Mouse (Mus musculus): ENCODE measurements at regions not wholly inside any gene's neighbourhood (a gene's known extent, or its start where the extent isn't known, plus 50 kb on each side); places are given as distances from the start of the nearest gene placed in this dataset.

DNA sequence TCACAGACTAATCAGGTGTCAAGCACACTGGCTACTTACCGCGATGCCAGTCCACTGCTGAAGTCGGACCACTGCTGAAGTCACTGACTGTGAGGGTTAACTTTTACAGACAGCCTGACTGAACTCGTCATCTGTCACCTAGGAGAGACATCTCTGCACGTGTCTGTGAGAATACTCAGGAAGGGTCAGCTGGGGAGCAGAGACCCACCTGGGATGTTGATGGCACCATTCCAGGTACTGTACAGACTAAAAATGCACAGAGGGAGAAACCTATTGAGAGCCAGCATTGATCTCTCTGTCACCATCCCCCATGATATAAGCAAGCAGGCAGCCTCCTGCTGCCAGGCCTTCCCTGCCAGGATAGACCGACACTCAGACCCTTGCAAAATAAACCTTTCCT lies 447.5 kb upstream of the Jarid2 start:
- no peak for DNase-seq (ENCODE audit: extremely low read depth, low read depth)

DNA sequence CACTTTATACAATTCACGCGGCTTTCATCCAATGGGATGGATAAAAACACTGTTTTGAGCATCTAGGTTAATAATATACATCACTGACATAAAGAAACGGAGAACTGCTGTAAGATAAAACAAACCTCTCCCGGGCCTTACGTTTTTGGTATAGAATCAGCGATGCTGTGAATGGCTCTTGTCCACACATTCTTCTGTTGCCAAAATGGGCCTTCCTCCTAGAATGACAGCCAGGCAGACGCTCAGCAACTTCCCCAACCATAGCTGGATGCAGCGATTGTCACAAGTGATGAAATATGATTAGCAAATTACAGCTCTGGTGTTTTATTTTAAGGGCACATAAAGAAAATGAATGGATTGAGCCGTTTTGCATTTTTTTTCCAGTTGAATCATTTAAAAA lies 447.0 kb upstream of the Jarid2 start:
- DNase-seq (ENCODE audit: extremely low read depth, low read depth), result no peak

DNA sequence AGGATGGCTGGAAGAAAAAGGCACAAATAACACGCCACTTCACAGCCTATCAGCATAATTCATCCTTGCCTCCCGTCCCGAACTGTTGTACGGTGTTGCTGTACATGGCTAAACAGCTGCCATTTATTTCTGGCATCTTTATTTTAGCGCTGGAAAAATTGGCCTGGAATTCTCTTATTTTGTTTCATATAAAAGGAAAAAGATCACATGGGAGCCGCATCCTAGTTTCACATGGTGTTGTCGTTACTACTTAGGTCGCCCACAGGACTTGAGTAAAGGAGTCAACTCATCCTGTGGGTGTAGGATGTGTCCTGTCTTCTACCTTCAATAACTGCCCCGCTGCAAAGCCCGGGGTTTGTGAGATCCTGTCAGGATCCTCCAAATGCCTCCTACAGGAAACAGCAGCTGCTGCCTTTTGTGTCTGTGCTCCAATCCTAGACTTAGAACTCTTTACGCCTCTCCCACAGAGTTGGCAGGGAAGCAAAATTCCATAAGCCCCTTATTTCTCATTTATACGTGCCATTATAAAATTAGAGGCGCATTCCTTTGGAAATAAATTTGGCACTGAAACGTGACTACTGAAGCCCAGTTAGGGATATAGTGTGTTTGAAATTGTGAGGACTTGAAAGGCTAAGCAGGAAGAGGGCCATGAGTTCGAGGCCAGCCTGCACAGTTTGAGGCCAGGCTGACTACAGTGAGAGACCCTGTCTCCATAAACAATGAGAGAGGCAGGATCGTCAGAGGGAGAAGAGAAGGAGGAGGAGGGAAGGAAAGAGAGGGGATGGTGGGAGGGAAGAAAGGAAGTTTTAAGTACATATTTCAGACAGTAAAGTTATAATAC lies 446.3 kb upstream of the Jarid2 start:
- no peak for DNase-seq (ENCODE audit: extremely low read depth, low read depth)

DNA sequence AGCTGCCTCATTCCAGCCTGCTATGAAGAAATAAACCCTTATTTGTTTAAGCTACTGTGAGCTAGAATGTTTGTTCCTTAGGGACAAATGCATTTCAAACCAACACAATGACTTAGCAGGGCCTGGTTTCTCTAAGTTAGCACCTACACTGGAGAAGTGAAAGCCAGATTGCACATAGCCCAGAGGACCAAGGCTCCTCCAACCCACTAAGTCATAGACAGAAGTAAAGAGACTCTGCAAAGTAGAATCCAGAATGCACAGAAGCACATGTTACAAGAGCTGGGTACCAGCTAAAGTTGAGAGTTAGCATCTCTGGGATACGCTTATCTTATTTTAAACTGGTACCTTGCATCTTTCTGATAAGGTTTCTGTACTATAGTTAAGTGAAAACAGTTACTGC lies 443.4 kb upstream of the Jarid2 start:
- no peak for DNase-seq (ENCODE audit: extremely low read depth, low read depth)

DNA sequence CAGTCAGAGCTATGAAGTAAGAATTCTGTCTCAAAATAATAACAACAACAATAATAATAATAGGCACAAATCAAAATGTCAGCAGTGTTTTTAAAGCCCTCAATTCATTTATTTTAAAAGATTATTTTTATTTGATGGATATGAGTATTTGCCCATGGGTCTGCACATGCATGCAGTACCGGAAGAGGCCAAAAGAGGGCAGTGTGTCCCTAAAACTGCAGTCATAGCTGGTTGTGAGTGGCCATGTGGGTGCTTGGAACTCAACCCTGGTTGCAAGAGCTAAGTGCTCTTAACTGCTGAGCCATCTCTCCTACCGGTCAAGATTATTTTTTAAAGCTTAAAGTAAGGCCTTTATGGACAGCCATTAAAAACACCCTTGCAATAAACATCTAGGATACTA lies 439.1 kb upstream of the Jarid2 start:
- DNase-seq (ENCODE audit: extremely low read depth, low read depth), result no peak

DNA sequence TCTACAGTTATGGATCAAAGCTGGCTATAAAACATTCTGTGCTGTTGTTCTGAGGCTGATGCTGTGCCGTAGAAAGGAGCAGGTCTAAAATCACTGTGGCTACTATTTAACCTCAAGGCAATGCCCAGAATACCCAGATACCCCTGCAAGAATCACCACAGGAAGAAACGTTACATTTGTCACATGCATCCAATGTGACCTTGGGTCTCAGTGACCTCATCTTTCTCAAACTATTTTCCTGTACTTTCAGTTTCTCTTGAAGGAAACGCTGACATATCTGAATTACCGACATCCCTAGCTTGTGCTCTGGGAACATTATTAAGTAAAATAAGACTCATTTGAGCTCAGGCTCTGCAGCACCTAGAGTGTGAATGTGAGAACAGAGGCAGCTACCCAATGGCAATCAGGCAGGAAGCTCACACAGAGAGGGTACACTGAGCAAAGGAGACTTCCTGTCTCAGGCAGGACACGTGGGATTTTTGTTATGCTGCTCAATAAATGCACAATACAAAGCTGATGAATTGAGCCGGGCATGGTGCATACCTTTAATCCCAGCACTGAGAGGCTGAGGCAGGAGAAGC lies 436.7 kb upstream of the Jarid2 start:
- no peak for DNase-seq (ENCODE audit: extremely low read depth, low read depth)

DNA sequence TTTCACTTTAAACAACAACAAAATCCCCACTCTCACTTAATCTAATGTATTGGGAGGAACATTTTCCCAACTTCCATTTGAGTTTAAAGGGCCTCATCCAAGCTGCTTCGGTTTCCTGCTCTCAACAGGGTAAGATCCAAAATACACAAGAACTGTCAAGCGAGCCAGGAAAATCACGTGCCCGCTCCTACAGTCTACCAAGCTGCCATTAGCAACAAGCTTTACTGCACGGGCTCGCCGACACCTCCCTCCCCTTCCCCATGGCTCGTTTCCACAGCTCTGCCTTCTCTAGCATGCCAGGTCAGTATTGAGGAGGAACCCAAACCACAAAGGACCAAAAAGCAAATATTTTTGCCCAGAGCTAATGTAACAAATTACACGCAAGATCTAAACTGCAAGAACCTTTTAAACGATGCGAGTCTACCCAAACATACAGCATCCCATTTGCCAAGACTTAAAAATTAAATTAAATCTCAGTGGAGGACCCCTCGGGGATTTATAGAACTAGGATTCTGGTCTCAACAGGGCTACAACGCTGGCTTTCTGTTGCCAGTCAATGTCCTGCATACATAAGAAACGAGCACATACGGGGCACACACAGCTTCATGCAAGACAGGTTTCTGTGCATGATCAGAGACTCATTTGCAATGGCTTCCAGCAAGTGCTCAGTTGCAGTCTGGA lies 435.4 kb upstream of the Jarid2 start:
- no peak for DNase-seq (ENCODE audit: extremely low read depth, low read depth)

DNA sequence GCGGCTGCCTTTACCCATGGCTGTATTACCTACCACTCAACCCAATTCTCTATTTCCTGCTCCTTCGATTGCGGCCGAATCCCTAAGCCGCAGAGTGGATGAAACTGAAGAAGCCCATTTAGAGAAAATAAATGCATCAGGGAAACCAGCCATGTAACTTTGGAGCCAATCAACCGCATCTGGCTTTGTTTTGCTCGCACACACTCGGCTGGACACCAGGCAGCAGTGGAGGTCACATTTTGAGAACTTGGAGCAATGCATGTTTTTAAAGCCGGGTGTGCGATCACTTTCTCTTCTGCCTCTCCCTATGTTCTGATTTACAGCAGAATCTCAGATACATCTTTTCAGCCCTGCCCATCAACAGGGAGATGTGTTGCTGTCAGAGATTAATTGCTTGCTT lies 433.7 kb upstream of the Jarid2 start:
- DNase-seq (ENCODE audit: extremely low read depth, low read depth), result no peak

DNA sequence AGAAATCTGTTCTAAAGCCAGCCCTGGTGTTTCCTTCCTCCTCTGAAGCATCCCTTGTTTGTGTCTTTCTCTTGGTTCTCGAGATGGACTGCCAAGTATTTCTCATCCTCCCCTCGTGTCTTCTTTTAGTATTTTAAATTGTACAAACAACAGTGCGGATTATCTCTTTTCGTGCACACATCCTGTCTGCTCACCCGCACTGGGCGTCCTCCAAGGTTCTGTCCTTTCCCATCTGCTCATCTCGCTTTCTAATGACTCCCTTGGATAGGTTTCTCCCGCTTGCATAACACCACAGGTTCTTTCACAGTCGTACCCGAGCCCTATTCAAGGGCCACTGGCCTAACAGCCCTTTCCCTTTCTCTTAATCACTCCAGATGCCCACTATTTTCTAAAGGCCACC lies 428.7 kb upstream of the Jarid2 start:
- DNase-seq (ENCODE audit: extremely low read depth, low read depth), result peak; percentile 72

DNA sequence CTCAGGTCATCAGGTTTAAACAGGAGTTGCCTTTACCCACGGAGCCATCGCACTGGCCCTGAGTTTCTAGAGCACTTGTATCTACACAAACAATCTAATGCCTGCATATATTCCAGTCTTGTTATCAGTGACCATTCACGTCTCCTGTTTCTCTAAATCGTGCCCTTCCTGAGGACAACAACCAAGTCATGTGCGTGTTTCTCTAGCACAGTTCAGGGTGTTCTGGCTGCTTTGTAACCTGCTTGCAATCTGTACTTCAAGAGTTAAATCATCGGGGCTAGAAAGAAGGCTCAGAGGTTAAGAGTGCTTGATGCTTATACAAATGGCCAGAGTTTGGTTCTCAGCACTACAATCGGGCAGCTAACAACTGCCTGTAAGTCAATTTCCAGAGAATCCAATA lies 428.1 kb upstream of the Jarid2 start:
- no peak for DNase-seq (ENCODE audit: extremely low read depth, low read depth)

DNA sequence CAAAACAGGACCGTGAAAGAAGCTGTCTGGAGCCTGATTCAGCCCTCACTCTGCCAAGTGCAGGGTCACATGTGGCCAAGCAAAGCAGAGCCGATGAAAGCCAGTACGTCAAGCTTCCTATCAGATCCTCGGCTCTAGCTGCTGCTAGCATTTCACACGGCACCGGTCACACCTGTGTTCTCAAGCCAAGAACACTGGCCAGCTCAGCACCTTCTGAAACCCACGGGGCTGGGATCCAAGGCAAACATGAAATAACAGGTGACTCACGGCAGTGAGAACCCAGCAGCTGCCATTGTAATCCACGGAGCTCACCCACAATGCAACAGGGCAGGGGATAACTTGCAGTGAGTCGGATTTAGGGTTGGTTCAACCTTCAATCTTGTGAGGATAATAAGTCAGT lies 427.3 kb upstream of the Jarid2 start:
- DNase-seq (ENCODE audit: extremely low read depth, low read depth), result no peak

DNA sequence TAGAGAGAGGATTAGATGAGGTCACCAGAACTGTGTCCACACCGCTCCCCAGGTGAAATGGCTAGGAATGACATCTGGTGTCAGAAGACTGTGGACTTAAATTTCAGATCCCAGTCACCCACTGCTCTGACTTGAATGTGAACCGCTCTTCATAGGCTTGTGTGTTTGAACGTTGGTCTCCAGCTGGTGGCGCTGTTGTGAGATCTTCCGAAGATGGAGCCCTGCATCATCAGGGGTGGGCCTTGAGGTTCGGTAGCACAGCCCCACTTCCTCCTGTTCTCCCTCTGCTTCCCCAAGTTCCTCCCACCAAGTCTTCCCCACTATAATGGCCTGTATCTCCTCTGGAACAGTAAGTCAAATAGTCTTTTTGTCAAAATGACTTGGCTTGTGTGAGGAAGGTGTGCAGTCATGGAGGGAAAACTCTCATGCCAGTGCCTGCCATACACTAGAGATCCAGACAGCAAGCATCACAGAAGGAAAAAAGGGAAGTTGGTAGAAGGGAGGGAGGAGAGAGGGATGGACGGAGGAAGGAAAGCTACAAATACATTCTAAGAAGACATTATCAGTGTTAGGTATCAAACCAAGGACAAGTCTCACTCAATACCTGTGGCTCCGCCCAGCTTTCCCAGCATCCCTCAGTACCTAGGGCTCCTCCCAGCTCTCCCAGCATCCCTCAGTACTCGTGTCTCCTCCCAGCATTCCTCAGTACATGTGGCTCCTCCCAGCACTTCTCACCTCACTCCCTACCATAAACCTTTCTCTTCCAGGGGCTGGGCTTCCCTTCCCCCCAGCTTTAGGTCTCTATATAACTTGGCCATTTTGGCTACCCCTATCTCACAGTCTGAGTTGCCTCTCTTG lies 423.9 kb upstream of the Jarid2 start:
- DNase-seq (ENCODE audit: extremely low read depth, low read depth), result peak; percentile 76

DNA sequence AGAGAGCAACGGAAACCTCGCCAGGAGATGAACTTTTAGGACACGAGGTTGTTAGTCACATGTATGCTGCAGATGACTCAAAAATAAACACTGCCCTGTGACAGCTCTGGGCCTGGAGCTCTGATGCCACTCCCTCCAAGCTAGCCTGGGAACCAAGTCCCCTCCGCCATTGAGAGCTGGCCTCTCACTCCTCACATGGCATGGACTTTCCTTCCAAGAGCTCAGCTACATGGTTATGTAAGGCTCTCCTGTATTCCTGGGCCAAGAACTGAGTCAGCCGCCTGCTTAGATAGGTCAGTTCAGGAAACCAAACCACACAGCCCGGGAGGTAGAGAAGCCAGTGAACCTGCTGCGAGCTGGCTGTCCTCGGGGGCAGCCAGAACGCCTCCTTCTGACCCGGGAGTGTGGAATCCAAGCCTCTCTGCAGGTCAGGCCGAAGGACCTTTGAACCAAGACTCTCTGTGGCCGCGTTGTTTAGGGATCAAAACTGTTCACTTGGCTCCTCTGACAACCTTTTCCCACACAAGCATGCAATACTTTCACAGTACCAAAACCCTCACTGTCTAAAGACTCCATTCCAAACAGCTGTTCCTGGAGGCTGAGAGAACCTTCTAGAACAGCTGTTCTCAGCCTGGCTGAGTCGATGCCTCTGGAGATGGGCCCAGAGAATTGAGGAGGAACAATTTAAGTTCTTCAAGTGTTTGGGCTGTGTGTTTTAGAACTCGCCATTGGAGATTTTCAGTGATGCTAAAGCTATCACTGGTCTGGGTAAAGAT lies 422.8 kb upstream of the Jarid2 start:
- no peak for DNase-seq (ENCODE audit: extremely low read depth, low read depth)

DNA sequence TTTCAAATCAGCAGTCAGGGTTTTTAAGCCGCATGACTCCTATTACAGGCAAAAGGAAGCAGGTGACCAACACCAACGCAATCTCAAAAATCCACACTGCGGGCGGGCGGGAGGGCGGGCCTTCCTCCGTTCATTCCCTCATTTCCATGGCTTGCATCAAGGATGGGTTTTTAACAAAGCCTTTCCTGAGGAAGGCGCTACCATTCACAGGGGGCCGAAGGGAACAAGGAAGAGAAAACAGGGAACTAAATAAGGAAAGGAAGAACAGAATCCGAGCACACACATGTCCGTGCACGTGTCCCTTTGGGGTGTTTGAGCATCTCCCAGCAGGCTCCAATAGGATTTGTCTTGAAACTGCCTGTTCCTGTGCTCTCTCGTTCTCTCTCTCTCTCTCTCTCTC lies 421.0 kb upstream of the Jarid2 start:
- DNase-seq (ENCODE audit: extremely low read depth, low read depth), result no peak

DNA sequence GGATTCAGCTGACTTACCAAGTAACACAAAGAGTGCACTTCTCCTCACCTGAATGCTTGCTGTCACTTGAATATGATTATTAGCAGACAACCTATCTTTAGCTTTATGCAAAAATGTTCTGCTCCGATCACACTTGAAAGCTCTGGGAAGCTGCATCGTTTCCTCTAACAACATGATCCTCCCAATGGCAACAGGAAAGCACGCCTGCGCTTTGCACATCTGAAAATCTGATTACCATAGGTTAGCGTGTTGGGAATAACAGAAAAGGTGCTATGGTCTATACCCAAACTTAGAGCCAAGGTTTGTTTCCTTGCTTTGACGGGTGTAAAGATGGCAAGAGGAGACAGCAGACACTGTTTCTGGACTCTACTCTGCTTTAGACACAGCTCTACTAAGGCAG lies 417.0 kb upstream of the Jarid2 start:
- DNase-seq (ENCODE audit: extremely low read depth, low read depth), result no peak

DNA sequence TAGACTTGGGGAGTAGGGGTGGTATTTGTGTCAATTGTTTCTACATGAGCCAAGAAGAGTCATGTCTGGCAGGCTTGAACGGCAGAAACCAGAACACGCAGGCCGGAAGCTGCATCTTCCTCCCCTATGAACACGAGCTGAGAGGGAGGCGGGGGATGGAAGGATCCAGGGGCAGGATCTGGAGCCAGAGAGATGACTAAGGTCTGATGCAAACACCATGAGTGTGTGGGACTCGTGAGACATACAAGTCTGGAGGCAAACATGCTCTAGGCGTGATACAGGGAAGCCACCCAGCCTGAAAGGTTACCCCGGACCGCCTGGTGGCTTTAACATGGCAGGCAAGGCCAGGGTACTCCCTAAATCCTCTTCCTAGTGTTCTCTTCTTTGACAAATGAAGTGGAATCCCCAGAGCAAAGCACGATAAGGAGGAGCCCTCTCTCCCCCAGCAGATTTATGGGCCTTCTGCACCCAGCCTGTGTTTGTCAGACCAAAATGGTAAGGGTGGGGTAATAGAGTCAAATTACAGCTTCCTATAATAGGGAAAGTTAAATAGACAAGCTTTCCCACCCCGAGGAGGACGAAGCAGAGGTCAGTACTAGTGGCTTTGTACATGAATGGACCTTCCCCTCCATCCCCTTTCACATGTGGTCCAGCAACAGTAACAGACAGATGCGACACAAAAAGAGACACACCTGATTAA lies 412.4 kb upstream of the Jarid2 start:
- DNase-seq (ENCODE audit: extremely low read depth, low read depth), result no peak

DNA sequence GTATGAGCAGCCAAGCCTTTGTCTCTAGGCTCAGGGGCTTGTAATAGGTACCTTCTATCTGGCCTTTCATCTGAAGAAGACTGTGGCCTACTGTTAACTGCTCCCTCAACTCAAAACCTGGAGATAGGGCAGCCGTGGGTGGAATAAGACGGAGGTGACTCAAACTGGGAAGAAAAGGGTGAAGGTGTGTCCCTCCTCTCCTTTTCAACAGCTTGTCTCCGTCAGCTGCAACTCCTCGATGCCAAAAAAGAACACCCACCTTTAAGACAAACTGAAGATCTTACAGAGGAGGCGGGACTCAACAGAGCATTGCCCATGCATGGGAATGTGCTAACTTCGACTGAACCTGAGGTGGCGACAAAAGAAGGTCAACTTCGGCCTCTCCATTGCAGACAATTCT lies 411.7 kb upstream of the Jarid2 start:
- DNase-seq (ENCODE audit: extremely low read depth, low read depth), result no peak

DNA sequence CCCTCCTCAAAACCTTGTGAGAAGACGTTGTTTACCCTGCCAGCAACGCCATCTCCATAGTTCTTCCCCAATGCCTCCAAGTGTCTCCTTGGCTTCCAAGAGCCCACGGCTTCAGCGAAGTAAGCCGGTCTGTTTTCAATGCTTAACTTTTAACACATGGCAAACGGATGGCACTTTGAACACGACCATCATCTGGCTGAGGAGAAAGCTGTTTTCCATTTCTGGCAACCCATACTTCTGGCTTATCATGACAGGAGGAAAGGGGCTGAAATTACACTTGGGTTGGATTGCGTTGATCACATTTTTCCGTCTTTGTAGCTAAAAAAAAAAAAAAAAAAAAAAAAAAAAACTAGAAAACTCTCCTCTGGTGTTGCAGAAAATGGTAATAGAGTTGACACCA lies 410.2 kb upstream of the Jarid2 start:
- no peak for DNase-seq (ENCODE audit: extremely low read depth, low read depth)

DNA sequence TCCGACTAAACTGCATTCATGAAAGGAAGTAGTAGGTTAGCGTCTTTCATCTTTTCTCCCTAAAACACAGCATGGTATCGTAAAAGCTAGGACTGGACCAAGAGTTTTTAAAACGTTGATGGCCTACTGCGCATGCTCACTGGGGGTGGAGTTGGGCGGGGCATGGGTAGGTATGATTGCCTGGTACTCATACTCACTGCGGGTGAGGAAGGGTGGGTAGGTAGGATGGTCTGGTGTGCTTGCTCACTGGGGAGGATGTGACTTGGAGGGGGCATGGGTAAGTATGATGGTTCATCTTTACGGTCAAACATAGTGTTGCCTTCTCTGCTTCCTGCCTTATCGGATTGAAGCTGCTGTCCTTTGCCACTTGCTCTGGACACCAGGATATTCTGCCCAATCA lies 409.8 kb upstream of the Jarid2 start:
- DNase-seq (ENCODE audit: extremely low read depth, low read depth), result no peak

DNA sequence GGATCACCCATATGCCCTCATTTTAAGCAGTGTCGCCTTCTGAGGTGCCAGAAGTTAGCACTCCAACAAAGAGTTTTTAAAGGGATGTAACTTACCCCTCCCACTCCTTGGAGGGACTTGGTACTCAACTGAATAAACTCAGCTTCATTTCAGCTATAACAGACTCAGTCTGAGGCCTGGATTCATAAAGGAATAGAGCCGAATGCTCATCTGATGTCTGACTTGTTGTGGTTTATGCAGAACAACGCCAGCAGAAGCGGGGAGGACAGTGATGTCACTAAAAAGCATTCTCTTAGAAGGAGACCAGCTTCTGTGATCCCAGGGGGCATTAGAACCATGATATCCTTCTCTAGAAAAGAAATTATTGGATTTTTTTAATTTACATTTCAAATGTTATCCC lies 409.0 kb upstream of the Jarid2 start:
- no peak for DNase-seq (ENCODE audit: extremely low read depth, low read depth)

All from MEL-GATA-1-ER (cell line).